Mouse (Mus musculus): ENCODE measurements around the gene 2310057M21Rik. TPM values are rescaled to one million over a fixed set of nuclear protein-coding genes. Genes with fewer than 3 reads are reported as not detected.
A peak's percentile ranks its signal among the peaks of the same experiment; 100 is the strongest.
"Not testable (repeated sequence)": the region's sequence is repeated elsewhere in the genome, so short reads cannot be mapped to it uniquely, and the experiment has no call there.

The 2310057M21Rik gene
- 10 to 100 TPM; 16.2 to 19.7 TPM for polyA plus RNA-seq (2017; shearing (Covaris generic))

- ATAC-seq = peak; percentile 92
Measured at GRCm38 (mm10) chr7:131362615-131363300, at the start of gene 2310057M21Rik. Gene 2310057M21Rik (minus strand): TSS chr7:131362759.

GRCm38 (mm10) chr7:131411941-131412270, 49.3 kb upstream of the 2310057M21Rik start:
- no peak for ATAC-seq

GRCm38 (mm10) chr7:131411221-131411940, 48.8 kb upstream of the 2310057M21Rik start:
- ATAC-seq = no peak

- peak; percentile 97 for ATAC-seq
Measured at GRCm38 (mm10) chr7:131410416-131411058, 48.0 kb upstream of the 2310057M21Rik start, which contains the start of the genes Ikzf5 and Acadsb. Gene Ikzf5 (minus strand): TSS chr7:131410521. Gene Acadsb (plus strand): TSS chr7:131410601.

- peak; percentile 25 for ATAC-seq
Measured at GRCm38 (mm10) chr7:131409988-131410385, 47.4 kb upstream of the 2310057M21Rik start.

- no peak for ATAC-seq
Measured at GRCm38 (mm10) chr7:131409321-131409987, 46.9 kb upstream of the 2310057M21Rik start.

GRCm38 (mm10) chr7:131391761-131392160, 29.2 kb upstream of the 2310057M21Rik start:
- not testable (repeated sequence) for ATAC-seq

- ATAC-seq = no peak
Measured at GRCm38 (mm10) chr7:131371880-131372651, 9.5 kb upstream of the 2310057M21Rik start.

GRCm38 (mm10) chr7:131371470-131371860, 8.9 kb upstream of the 2310057M21Rik start:
- no peak for ATAC-seq

- peak; percentile 90 for ATAC-seq
Measured at GRCm38 (mm10) chr7:131370648-131371469, 8.3 kb upstream of the 2310057M21Rik start, which contains the start of gene Pstk. Gene Pstk (plus strand): TSS chr7:131371141.

GRCm38 (mm10) chr7:131364131-131364530, 1.6 kb upstream of the 2310057M21Rik start:
- ATAC-seq = no peak

- peak; percentile 44 for ATAC-seq
Measured at GRCm38 (mm10) chr7:131362269-131362614, 317 bp downstream of the 2310057M21Rik start.

GRCm38 (mm10) chr7:131356105-131356504, 6.5 kb downstream of the 2310057M21Rik start:
- no peak for ATAC-seq

- ATAC-seq = no peak
Measured at GRCm38 (mm10) chr7:131345856-131346541, 16.6 kb downstream of the 2310057M21Rik start.

- ATAC-seq = no peak
Measured at GRCm38 (mm10) chr7:131337502-131338068, 25.0 kb downstream of the 2310057M21Rik start.

- no peak for ATAC-seq
Measured at GRCm38 (mm10) chr7:131333564-131333963, 29.0 kb downstream of the 2310057M21Rik start, which contains the start of gene Fam24a. Gene Fam24a (plus strand): TSS chr7:131333864.

GRCm38 (mm10) chr7:131331688-131332087, 30.9 kb downstream of the 2310057M21Rik start:
- no peak for ATAC-seq

- no peak for ATAC-seq
Measured at GRCm38 (mm10) chr7:131329416-131329815, 33.1 kb downstream of the 2310057M21Rik start, which contains the start of gene Fam24b. Gene Fam24b (minus strand): TSS chr7:131329516.

- no peak for ATAC-seq
Measured at GRCm38 (mm10) chr7:131327054-131327453, 35.5 kb downstream of the 2310057M21Rik start.

- ATAC-seq = no peak
Measured at GRCm38 (mm10) chr7:131322192-131322591, 40.4 kb downstream of the 2310057M21Rik start, which contains the start of gene Cuzd1. Gene Cuzd1 (minus strand): TSS chr7:131322292.
